Comparison of ENCODE assay signal across 8 mouse cellular contexts in genomic region chr1:66861764-66862672, GRCm38 (mm10). TPM values are rescaled to one million over a fixed set of nuclear protein-coding genes. Genes with fewer than 3 reads are reported as not detected.
DNase-seq lines count a peak whose midpoint lies in the region; ATAC-seq lines count a peak whose summit lies in the region.

No protein-coding gene starts in this region.

- peak; percentile 12 for ATAC-seq in CD4-positive, CD25-positive, alpha-beta regulatory T cell, adult 4 months
- ATAC-seq in erythroid progenitor cell, adult 5-6 weeks (replicated peaks; ENCODE audit: low FRiP score, poor library complexity, severe bottlenecking): peak; percentile 50
- ATAC-seq in neural tube, embryonic 13.5 days (ENCODE audit: low read depth): peak; percentile 38; the same call in 1 of the 2 replicates

- peak overlapping the region; percentile 86 for H3K4me2 ChIP-seq in neural tube, embryonic 13.5 days

- peaks cover 6% of the 10 kb centered on the region for H3K36me3 ChIP-seq in neural tube, embryonic 13.5 days

- no peaks in the 10 kb centered on the region for H3K27me3 ChIP-seq in neural tube, embryonic 13.5 days

- DNase-seq in embryo, embryonic 10 days (ENCODE audit: low spot score): peak; percentile 11
- DNase-seq in embryo, embryonic 9.5 days (ENCODE audit: extremely low spot score): no peak
- DNase-seq in kidney, postnatal 36 days: peak; percentile 22 to 43
- DNase-seq in right cerebral cortex, postnatal 10 days (ENCODE audit: low spot score in 2 of 2): no peak
- DNase-seq in left cerebral cortex, postnatal 36 days (ENCODE audit: low spot score in 2 of 2): no peak

- H3K4me1 ChIP-seq in neural tube, embryonic 13.5 days (replicated peaks): peaks cover 13% of the 10 kb centered on the region

- WGBS in neural tube, embryonic 13.5 days: 10% methylated on average over 14 of the region's 14 CpGs

- peak overlapping the region; percentile 80 for H3K4me3 ChIP-seq in neural tube, embryonic 13.5 days

- intact Hi-C loops in left cerebral cortex, postnatal 36 days (cut with DNase I): no loop called here

- peak overlapping the region; percentile 86 for H3K9ac ChIP-seq in neural tube, embryonic 13.5 days

- peaks cover 7% of the 10 kb centered on the region; the same call in 1 of the 2 replicates for H3K9me3 ChIP-seq in neural tube, embryonic 13.5 days

- no peak overlapping the region for H3K27ac ChIP-seq in neural tube, embryonic 13.5 days (replicated peaks)

RNA-seq across cellular contexts. Expression of gene Acadl, which starts 1.1 kb away (rescaled TPM):
- 10 to 100 TPM; 36.1 to 43.2 TPM for polyA plus RNA-seq in CD4-positive, CD25-positive, alpha-beta regulatory T cell, adult 4 months (2017; shearing (Covaris generic))
- total RNA-seq in erythroid progenitor cell, adult 5-6 weeks (2015; ENCODE audit: low replicate concordance): 88.9 and 90.1 TPM in 2 replicates
- total RNA-seq in erythroid progenitor cell, adult 5-6 weeks (2017; ENCODE audit: low replicate concordance): 59.4 and 85.7 TPM in 2 replicates
- 68.8 and 74.9 TPM in 2 replicates for polyA plus RNA-seq in neural tube, embryonic 13.5 days (2015; fragmentation: Nextera tagmentation; extraction: Ambion mirVana)
- total RNA-seq in left cerebral cortex, postnatal 36 days (2021): 10 to 100 TPM; 30.0 to 33.0 TPM

RNA-seq across cellular contexts. Expression of gene Kansl1l, which starts 44.7 kb away (rescaled TPM):
- polyA plus RNA-seq in CD4-positive, CD25-positive, alpha-beta regulatory T cell, adult 4 months (2017; shearing (Covaris generic)): 10 to 100 TPM in 1 of 2 experiments, 1 to 10 TPM in 1; 9.6 to 13.5 TPM
- total RNA-seq in erythroid progenitor cell, adult 5-6 weeks (2015; ENCODE audit: low replicate concordance): 18.7 and 41.9 TPM in 2 replicates
- total RNA-seq in erythroid progenitor cell, adult 5-6 weeks (2017; ENCODE audit: low replicate concordance): 19.5 and 21.9 TPM in 2 replicates
- polyA plus RNA-seq in neural tube, embryonic 13.5 days (2015; fragmentation: Nextera tagmentation; extraction: Ambion mirVana): 17.1 and 17.5 TPM in 2 replicates
- total RNA-seq in left cerebral cortex, postnatal 36 days (2021): 10 to 100 TPM; 11.8 to 16.1 TPM

Comparison
In these comparisons a context has a peak if more than half of its experiments do, and no peak if none do; other contexts are left out.
1. DNase-seq: peak in embryo, embryonic 10 days (single experiment) and kidney, postnatal 36 days (2 of 2); none in embryo, embryonic 9.5 days (single experiment), right cerebral cortex, postnatal 10 days (0 of 2) and left cerebral cortex, postnatal 36 days (0 of 2).
2. Peak in every context shown above with its lines, with median percentiles within 50 percentile points of each other: ATAC-seq.